Mouse (Mus musculus): ENCODE data around the gene Zbtb44.
A peak's percentile ranks its signal among the peaks of the same experiment; 100 is the strongest.

Zbtb44 gene

GRCm38 (mm10) chr9:31030532-31031413 is at the start of gene Zbtb44:
Gene Zbtb44 (plus strand): TSS chr9:31030644.
- DNase-seq (ENCODE audit: low read depth, low spot score): peak; percentile 79

- no peak for DNase-seq (ENCODE audit: low read depth, low spot score)
Observed at GRCm38 (mm10) chr9:30985782-30986181, 44.7 kb upstream of the Zbtb44 start.

DNA sequence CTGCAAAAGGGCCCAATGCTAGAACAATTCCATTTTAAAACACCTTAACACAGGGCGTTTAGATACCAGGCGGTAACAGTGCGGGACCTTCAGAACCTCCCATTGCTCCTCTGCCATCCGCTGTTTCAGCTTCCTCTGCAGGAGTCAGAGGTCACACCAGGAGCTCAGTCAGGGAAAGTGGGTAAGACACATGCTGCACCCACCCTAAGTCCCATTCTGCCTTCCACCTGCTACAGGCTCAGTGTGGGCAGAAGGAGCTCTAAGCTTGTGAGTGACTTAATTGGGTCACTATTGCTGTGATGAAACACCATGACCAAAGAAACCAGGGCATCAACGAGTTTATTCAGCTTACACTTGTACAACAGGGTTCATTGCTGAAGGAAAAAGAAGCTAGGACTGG is 37.3 kb upstream of the Zbtb44 start:
- no peak for DNase-seq (ENCODE audit: low read depth, low spot score)

GRCm38 (mm10) chr9:30996590-30997562 is 33.6 kb upstream of the Zbtb44 start:
- no peak for DNase-seq (ENCODE audit: low read depth, low spot score)

DNA sequence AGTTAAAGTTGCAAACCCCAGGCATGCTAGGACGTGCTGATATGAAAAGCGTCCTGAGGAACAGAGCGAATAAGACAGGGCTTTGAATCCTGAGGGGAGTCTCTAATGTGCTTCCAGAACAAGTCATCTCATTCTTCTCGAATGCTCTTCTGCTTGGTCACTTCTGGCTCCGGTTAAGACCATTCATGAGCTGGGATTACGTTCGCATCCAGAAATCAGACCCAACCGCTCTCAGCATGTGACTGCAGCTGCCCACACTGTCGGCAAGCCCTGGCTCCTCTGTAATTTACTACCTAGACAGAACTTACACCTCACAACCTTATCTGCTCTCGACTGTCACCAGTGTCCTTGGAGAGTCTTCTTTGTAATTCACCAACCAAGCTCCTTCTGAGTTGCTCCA is 29.8 kb upstream of the Zbtb44 start:
- DNase-seq (ENCODE audit: low read depth, low spot score): no peak

- DNase-seq (ENCODE audit: low read depth, low spot score): no peak
Observed at GRCm38 (mm10) chr9:31002528-31002927, 27.9 kb upstream of the Zbtb44 start.

DNA sequence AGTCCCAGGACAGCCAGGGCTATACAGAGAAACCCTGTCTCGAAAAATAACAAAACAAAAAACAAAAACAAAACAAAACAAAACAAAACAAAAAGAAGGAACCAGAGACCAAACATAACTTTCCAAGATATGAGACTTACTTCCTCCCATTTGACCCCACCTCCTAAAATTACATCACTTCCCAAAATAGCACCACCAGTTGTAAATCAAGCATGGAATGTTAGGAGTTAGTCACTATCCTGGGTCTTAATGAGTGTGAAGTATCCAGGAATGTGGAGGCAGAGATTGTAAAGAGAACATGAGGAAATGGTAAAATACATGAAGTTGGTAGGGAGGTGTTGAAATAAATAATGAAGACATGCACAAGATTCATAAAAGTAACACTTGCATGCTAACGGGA is 21.1 kb upstream of the Zbtb44 start:
- DNase-seq (ENCODE audit: low read depth, low spot score): peak; percentile 77

GRCm38 (mm10) chr9:31010040-31010439 is 20.4 kb upstream of the Zbtb44 start:
- peak; percentile 96 for DNase-seq (ENCODE audit: low read depth, low spot score)

GRCm38 (mm10) chr9:31010749-31011148 is 19.7 kb upstream of the Zbtb44 start:
- DNase-seq (ENCODE audit: low read depth, low spot score): no peak

DNA sequence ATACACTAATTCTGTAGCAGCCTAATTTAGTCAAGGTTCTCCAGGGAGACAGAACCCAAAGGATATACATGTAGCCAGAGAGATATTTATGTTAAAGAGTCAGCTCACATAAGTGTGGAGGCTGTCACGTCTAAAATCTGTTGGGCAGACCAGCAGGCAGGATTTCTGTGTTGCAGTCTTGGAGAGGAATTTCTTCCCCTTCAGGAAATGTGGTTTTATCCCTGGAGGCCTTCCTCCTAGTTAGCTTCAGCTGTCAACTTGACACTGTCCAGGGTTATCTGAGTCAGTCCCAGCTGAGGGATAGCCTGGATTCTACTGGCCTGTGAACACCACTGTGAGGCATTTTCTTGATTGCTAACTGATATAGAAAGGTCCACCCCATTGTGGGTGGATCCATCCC is 18.9 kb upstream of the Zbtb44 start:
- peak; percentile 45 for DNase-seq (ENCODE audit: low read depth, low spot score)

GRCm38 (mm10) chr9:31012674-31013073 is 17.8 kb upstream of the Zbtb44 start:
- peak; percentile 46 for DNase-seq (ENCODE audit: low read depth, low spot score)

- no peak for DNase-seq (ENCODE audit: low read depth, low spot score)
Observed at GRCm38 (mm10) chr9:31013415-31013814, 17.0 kb upstream of the Zbtb44 start.

DNA sequence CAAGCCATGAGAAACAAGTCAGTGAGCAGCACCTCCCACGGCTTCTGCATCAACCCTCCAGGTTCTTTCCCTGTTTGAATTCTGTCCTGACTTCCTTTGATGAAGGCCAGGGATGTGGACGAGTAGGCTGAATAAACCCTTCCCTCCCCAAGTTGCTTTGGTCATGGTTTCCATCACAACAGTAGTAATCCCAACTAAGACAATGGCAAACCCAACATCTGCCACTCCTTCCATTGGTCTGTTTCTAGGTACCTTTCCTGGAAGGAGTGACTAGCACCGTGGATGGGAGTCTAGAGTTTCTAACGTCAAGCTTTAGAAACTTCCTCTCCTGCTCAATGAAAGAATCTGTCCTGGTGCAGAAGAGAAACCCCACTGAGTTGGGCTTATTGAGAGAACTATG is 12.8 kb upstream of the Zbtb44 start:
- peak; percentile 93 for DNase-seq (ENCODE audit: low read depth, low spot score)

DNA sequence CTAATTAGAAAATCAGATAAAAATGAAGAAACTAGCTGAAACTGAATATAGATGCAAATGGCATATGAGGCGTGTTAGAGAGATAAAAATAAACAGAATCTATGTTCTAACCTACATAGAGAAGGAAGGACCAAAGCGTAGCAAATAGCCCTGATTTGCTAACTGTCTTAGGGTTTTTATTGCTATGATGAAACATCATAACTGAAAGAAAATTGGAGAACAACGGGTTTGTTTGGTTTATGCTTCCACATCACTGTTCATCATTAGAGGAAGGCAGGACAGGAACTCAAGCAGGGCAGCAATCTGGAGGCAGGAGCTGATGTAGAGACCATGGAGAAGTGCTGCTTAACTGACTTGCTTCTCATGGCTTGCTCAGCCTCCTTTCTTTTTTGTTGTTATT is 12.3 kb upstream of the Zbtb44 start:
- no peak for DNase-seq (ENCODE audit: low read depth, low spot score)

GRCm38 (mm10) chr9:31018705-31019104 is 11.7 kb upstream of the Zbtb44 start:
- peak; percentile 99 for DNase-seq (ENCODE audit: low read depth, low spot score)

DNA sequence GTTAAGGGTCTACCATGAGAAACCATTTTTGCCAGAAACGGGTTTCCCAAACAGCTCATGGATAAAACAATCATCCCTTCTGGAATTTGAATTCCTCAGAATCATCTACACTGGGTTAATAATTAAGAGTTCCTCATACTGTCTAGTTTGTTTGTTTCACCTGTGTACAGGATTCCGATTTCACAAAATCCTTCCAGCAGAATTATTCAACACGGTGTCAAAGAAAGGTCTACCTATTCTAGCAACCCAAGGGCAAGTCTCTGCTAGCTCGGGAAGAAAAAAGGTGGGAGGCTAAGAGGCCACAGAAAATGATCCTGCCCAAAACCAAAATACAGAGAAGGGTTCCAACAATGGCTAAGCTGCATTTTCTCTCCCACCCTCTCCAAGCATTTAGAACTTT is 2.2 kb upstream of the Zbtb44 start:
- DNase-seq (ENCODE audit: low read depth, low spot score): no peak

DNA sequence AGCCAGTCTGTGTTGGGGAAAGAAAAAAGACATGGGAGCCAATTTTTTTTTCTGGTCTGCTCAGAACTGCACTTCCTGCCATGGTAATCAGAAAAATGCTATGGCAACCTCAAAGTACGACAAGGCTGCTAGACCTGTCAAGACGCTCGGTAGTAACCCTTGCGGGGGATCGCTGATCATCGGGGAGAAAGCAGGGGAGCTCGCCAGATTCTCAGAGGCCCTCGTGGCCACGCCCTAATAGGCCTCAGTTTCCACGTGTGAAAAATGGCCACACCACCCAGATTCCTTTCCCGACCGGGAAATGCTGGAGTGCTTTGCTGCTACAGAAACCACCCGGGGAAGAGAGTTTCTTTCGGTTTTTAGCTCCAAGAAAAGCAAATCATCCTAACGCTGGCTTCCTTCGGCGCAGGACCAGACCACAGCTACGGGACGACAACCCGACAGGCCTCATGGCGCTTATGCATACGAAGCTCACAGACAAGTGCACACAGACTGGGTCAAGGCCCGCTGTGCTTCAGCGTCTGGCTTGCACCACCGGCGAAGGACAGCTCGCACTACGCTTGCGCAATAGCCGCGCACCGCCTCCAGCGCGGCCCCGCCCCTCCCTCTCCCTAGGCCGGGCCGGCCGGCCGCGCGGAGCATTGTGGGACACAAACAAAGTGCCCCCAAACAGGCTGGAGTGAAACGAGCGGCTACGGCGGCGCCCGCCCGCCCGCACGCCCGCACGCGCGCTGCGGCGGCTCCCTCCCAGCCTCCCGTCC is 513 bp upstream of the Zbtb44 start:
- peak; percentile 95 for DNase-seq (ENCODE audit: low read depth, low spot score)

GRCm38 (mm10) chr9:31031414-31031843 is 985 bp downstream of the Zbtb44 start:
- no peak for DNase-seq (ENCODE audit: low read depth, low spot score)

DNA sequence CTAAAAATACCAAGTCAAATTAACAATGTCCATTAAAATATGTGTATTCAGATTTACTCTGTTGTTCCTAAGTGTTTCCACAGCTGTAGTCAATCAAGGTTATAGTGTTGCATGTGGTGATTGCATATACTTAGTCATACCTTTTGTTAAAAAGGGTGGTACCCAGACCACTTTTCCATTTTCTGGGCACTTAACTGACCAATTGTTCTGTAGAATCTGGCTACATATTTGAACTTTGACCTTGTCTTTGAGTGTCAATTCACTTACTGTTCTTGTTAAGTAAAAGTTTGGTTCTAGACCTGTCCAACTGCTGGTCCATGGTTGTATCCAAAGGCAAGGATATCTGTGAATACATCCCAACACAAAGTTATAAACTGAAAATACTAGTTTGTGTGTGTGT is 2.1 kb downstream of the Zbtb44 start:
- DNase-seq (ENCODE audit: low read depth, low spot score): peak; percentile 72

GRCm38 (mm10) chr9:31050208-31050607 is 19.8 kb downstream of the Zbtb44 start:
- DNase-seq (ENCODE audit: low read depth, low spot score): no peak

DNA sequence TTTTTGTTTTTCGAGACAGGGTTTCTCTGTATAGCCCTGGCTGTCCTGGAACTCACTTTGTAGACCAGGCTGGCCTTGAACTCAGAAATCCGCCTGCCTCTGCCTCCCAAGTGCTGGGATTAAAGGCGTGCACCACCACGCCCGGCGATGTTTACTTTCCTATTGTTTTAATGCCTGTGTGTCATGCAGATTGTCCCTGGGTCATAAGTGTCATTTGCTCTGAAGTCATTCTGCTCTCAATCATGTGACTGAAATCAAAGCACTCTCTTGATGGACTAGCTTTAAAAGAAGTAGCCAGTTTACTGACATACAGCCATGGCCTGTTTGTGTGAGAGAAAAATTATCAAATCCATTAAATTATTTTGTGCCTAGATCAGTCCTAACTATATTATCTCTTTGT is 21.1 kb downstream of the Zbtb44 start:
- peak; percentile 75 for DNase-seq (ENCODE audit: low read depth, low spot score)

DNA sequence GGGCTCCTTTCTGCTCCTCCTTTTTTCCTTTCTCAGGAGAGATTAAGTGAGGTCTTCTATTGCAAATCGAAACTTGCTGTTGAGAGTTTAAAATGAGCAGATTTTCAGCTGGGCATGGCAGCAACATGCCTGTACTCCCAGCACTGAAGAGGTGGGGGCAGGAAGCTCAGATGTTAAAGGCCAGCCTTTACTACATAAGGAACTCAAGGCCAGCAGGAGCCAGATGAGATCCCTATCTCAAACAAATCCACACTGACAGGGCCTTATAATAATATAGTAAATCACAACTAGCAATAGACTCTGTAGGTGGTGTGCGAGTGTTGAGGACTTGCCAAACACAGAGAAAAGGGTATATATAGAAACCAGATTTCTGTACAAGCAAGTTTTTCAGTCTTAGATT is 28.3 kb downstream of the Zbtb44 start:
- DNase-seq (ENCODE audit: low read depth, low spot score): no peak
